Mouse (Mus musculus): Measurements from ENCODE around the gene Fmod. TPM values are rescaled to one million over a fixed set of nuclear protein-coding genes. Genes with fewer than 3 reads are reported as not detected.

The Fmod gene
- total RNA-seq, 1 experiment = not detected

- in situ Hi-C loops (cut with MboI; ENCODE audit: low sequenced_read_pairs in 2 of 2, unreplicated experiment in 2 of 2) = no loop called here
- no peaks in the 10 kb centered on the region for H3K9me3 ChIP-seq (ENCODE audit: control insufficient read depth, insufficient read depth, low read depth, low read length)
- peak overlapping the region; percentile 47 for H3K9ac ChIP-seq (ENCODE audit: insufficient read depth, low read depth, low read length, poor library complexity, severe bottlenecking)
- peak overlapping the region; percentile 44 to 65 for H3K4me3 ChIP-seq (ENCODE audit: insufficient read depth in 1 of 2, low read depth in 1 of 2, low read length in 2 of 2, poor library complexity in 1 of 2, severe bottlenecking in 1 of 2)
- H3K27ac ChIP-seq (ENCODE audit: insufficient read depth, low read depth, low read length, poor library complexity, severe bottlenecking) = no peak overlapping the region; the same call in 1 of the 2 replicates
- no peak for DNase-seq (ENCODE audit: low read depth, low spot score)
- TF ChIP-seq MAFK (IDR thresholded peaks at IDR 0.05; ENCODE audit: insufficient read depth, low read depth, low read length) = no peak
- TF ChIP-seq CHD2 (IDR thresholded peaks at IDR 0.05; ENCODE audit: low read depth, low read length) = no peak
- no peak for TF ChIP-seq HCFC1 (IDR thresholded peaks at IDR 0.05; ENCODE audit: borderline replicate concordance, insufficient read depth, low read length)
- no peak for TF ChIP-seq ZC3H11A (IDR thresholded peaks at IDR 0.05; ENCODE audit: borderline replicate concordance, low read depth, low read length)
- no peak for TF ChIP-seq ZNF384 (IDR thresholded peaks at IDR 0.05; ENCODE audit: low read depth, low read length)
- H3K4me1 ChIP-seq (ENCODE audit: control insufficient read depth in 2 of 2, insufficient read depth in 2 of 2, low read length in 2 of 2, poor library complexity in 1 of 2) = peaks cover 7 to 17% of the 10 kb centered on the region in 2 experiments; a peak in 2 of 4 replicates
- H3K36me3 ChIP-seq (ENCODE audit: control insufficient read depth, insufficient read depth, low read length, poor library complexity, severe bottlenecking) = peaks cover 17% of the 10 kb centered on the region
Observed at GRCm38 (mm10) chr1:134079477-134080163, 42.6 kb downstream of the Fmod start.

- Histone ChIP-seq H3K9ac (ENCODE audit: insufficient read depth, low read depth, low read length, poor library complexity, severe bottlenecking) (no peak overlapping the region), H3K4me1 (ENCODE audit: control insufficient read depth in 2 of 2, insufficient read depth in 2 of 2, low read length in 2 of 2, poor library complexity in 1 of 2) (peaks cover 8 to 17% of the 10 kb centered on the region in 2 experiments; a peak in 2 of 4 replicates), H3K36me3 (ENCODE audit: control insufficient read depth, insufficient read depth, low read length, poor library complexity, severe bottlenecking) (peaks cover 15% of the 10 kb centered on the region), H3K9me3 (ENCODE audit: control insufficient read depth, insufficient read depth, low read depth, low read length) (no peaks in the 10 kb centered on the region), H3K27ac (ENCODE audit: insufficient read depth, low read depth, low read length, poor library complexity, severe bottlenecking) (no peak overlapping the region), H3K4me3 (ENCODE audit: insufficient read depth in 1 of 2, low read depth in 1 of 2, low read length in 2 of 2, poor library complexity in 1 of 2, severe bottlenecking in 1 of 2) (no peak overlapping the region)
- DNase-seq (ENCODE audit: low read depth, low spot score) = no peak
- in situ Hi-C loops (cut with MboI; ENCODE audit: low sequenced_read_pairs in 2 of 2, unreplicated experiment in 2 of 2) = no loop called here
- TF ChIP-seq ZC3H11A (IDR thresholded peaks at IDR 0.05; ENCODE audit: borderline replicate concordance, low read depth, low read length) = no peak
- no peak for TF ChIP-seq MAFK (IDR thresholded peaks at IDR 0.05; ENCODE audit: insufficient read depth, low read depth, low read length)
- no peak for TF ChIP-seq ZNF384 (IDR thresholded peaks at IDR 0.05; ENCODE audit: low read depth, low read length)
- TF ChIP-seq HCFC1 (IDR thresholded peaks at IDR 0.05; ENCODE audit: borderline replicate concordance, insufficient read depth, low read length) = no peak
- TF ChIP-seq CHD2 (IDR thresholded peaks at IDR 0.05; ENCODE audit: low read depth, low read length) = no peak
Observed at GRCm38 (mm10) chr1:134080406-134080805, 43.4 kb downstream of the Fmod start.

GRCm38 (mm10) chr1:134080881-134081450 is 43.9 kb downstream of the Fmod start:
- Histone ChIP-seq H3K4me1 (ENCODE audit: control insufficient read depth in 2 of 2, insufficient read depth in 2 of 2, low read length in 2 of 2, poor library complexity in 1 of 2) (peaks cover 12 to 17% of the 10 kb centered on the region in 2 experiments; a peak in 2 of 4 replicates), H3K36me3 (ENCODE audit: control insufficient read depth, insufficient read depth, low read length, poor library complexity, severe bottlenecking) (peaks cover 11% of the 10 kb centered on the region), H3K27ac (ENCODE audit: insufficient read depth, low read depth, low read length, poor library complexity, severe bottlenecking) (no peak overlapping the region), H3K9ac (ENCODE audit: insufficient read depth, low read depth, low read length, poor library complexity, severe bottlenecking) (no peak overlapping the region), H3K4me3 (ENCODE audit: insufficient read depth in 1 of 2, low read depth in 1 of 2, low read length in 2 of 2, poor library complexity in 1 of 2, severe bottlenecking in 1 of 2) (no peak overlapping the region), H3K9me3 (ENCODE audit: control insufficient read depth, insufficient read depth, low read depth, low read length) (no peaks in the 10 kb centered on the region)
- in situ Hi-C loops (cut with MboI; ENCODE audit: low sequenced_read_pairs in 2 of 2, unreplicated experiment in 2 of 2) = no loop called here
- TF ChIP-seq ZNF384 (IDR thresholded peaks at IDR 0.05; ENCODE audit: low read depth, low read length) (no peak), ZC3H11A (IDR thresholded peaks at IDR 0.05; ENCODE audit: borderline replicate concordance, low read depth, low read length) (no peak), MAFK (IDR thresholded peaks at IDR 0.05; ENCODE audit: insufficient read depth, low read depth, low read length) (no peak), HCFC1 (IDR thresholded peaks at IDR 0.05; ENCODE audit: borderline replicate concordance, insufficient read depth, low read length) (no peak), CHD2 (IDR thresholded peaks at IDR 0.05; ENCODE audit: low read depth, low read length) (no peak)
- DNase-seq (ENCODE audit: low read depth, low spot score) = no peak

GRCm38 (mm10) chr1:134082987-134083516 is 46.0 kb downstream of the Fmod start:
- DNase-seq (ENCODE audit: low read depth, low spot score) = no peak
- Histone ChIP-seq H3K27ac (ENCODE audit: insufficient read depth, low read depth, low read length, poor library complexity, severe bottlenecking) (no peak overlapping the region), H3K9me3 (ENCODE audit: control insufficient read depth, insufficient read depth, low read depth, low read length) (no peaks in the 10 kb centered on the region), H3K4me3 (ENCODE audit: insufficient read depth in 1 of 2, low read depth in 1 of 2, low read length in 2 of 2, poor library complexity in 1 of 2, severe bottlenecking in 1 of 2) (no peak overlapping the region), H3K4me1 (ENCODE audit: control insufficient read depth in 2 of 2, insufficient read depth in 2 of 2, low read length in 2 of 2, poor library complexity in 1 of 2) (peaks cover 15 to 22% of the 10 kb centered on the region in 2 experiments; a peak in 3 of 4 replicates), H3K36me3 (ENCODE audit: control insufficient read depth, insufficient read depth, low read length, poor library complexity, severe bottlenecking) (no peaks in the 10 kb centered on the region), H3K9ac (ENCODE audit: insufficient read depth, low read depth, low read length, poor library complexity, severe bottlenecking) (no peak overlapping the region)
- no peak for TF ChIP-seq MAFK (IDR thresholded peaks at IDR 0.05; ENCODE audit: insufficient read depth, low read depth, low read length)
- TF ChIP-seq CHD2 (IDR thresholded peaks at IDR 0.05; ENCODE audit: low read depth, low read length) = no peak
- no peak for TF ChIP-seq HCFC1 (IDR thresholded peaks at IDR 0.05; ENCODE audit: borderline replicate concordance, insufficient read depth, low read length)
- no peak for TF ChIP-seq ZNF384 (IDR thresholded peaks at IDR 0.05; ENCODE audit: low read depth, low read length)
- TF ChIP-seq ZC3H11A (IDR thresholded peaks at IDR 0.05; ENCODE audit: borderline replicate concordance, low read depth, low read length) = no peak
- in situ Hi-C loops (cut with MboI; ENCODE audit: low sequenced_read_pairs in 2 of 2, unreplicated experiment in 2 of 2) = no loop called here

Measured in ES-E14 (cell line).